Comparison of ENCODE assay signal across 8 mouse cellular contexts in the genomic region with DNA sequence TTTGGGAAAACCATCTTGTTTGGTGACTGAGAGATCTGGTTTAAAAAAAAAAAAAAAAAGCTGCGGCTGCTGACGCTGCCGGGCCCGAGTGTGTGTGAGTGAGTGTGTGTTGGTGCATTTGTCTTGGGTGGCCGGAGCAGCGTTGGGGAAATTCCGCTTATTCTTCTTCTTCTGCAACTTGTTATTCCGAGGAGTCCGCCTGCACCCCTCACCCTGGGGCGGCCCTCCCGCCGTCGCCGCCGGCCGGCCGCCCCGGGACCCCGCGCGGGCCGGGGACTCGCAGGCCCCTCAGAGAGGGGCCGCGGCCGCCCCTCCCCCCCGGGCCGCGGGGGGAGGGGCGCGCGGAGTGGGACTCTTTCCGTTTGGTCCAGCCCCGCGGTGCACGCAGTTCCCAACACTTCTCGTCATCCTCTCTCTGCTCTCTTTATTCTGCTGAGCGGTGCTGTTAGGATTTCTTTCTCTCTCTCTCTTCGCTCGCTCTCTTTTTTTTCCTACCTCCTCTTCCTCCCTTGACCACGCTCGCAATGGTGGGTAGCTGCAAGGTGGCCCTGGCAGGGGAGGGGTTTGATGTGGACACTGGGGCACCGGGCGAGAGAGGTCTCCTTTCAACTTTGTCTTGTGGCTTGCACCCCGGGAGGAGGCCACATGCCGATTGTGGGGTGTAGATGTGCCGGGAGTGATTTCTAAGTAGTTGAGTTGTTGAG.
A peak's percentile ranks its signal among the peaks of the same experiment; 100 is the strongest.
DNase-seq lines count a peak whose midpoint lies in the region; ATAC-seq and TF ChIP-seq lines count a peak whose summit lies in the region.

No protein-coding gene starts in this region.

- WGBS in hindbrain, embryonic 11.5 days: under 1% methylated on average over 37 of the region's 47 CpGs

- H3K9ac ChIP-seq in MEL (ENCODE audit: control insufficient read depth, low read depth, low read length, poor library complexity, severe bottlenecking): peak overlapping the region; percentile 71
- H3K9ac ChIP-seq in hindbrain, embryonic 11.5 days (ENCODE audit: low read depth, low read length): peak overlapping the region; percentile 95

- H3K27me3 ChIP-seq in MEL (ENCODE audit: control insufficient read depth in 1 of 2, insufficient read depth in 2 of 2, low read length in 2 of 2): no peaks in the 10 kb centered on the region
- H3K27me3 ChIP-seq in hindbrain, embryonic 11.5 days (ENCODE audit: control insufficient read depth, insufficient read depth, low read length): no peaks in the 10 kb centered on the region

- peak; percentile 62 for DNase-seq in MEL (ENCODE audit: low read depth, low spot score)
- peak; percentile 63 for DNase-seq in cerebellum, adult 11-12 months
- DNase-seq in forelimb bud, embryonic 11.5 days (ENCODE audit: low read depth, low spot score): peak; percentile 59
- DNase-seq in hindbrain, embryonic 11.5 days (ENCODE audit: low spot score): peak; percentile 83
- peak; percentile 24 to 41 for DNase-seq in left cerebral cortex, adult 8-10 months (ENCODE audit: low spot score in 2 of 2)
- DNase-seq in right cerebral cortex, postnatal 25 days: peak; percentile 52
- no peak for DNase-seq in c-Kit-positive CD71-positive TER-119-positive erythroid progenitor cells, embryonic 14.5 days (ENCODE audit: low spot score)

- peak; percentile 46; the same call in 1 of the 2 replicates for ATAC-seq in hindbrain, embryonic 11.5 days (ENCODE audit: low FRiP score)
- peak; percentile 22 for ATAC-seq in megakaryocyte, adult 5-6 weeks (ENCODE audit: poor library complexity, severe bottlenecking)

- H3K9me3 ChIP-seq in MEL (replicated peaks; ENCODE audit: insufficient read depth, low read length): no peaks in the 10 kb centered on the region
- H3K9me3 ChIP-seq in hindbrain, embryonic 11.5 days (ENCODE audit: control insufficient read depth, low read length): no peaks in the 10 kb centered on the region

- H3K79me2 ChIP-seq in MEL (ENCODE audit: control insufficient read depth, insufficient read depth, low read length, poor library complexity): peaks cover 1% of the 10 kb centered on the region; the same call in 1 of the 2 replicates

- TF ChIP-seq EP300 in MEL (IDR thresholded peaks at IDR 0.05; ENCODE audit: low read depth in 1 of 2, low read length in 2 of 2): no peak

- peak overlapping the region; percentile 87 to 93 for H3K4me3 ChIP-seq in MEL (ENCODE audit: control insufficient read depth in 1 of 2, insufficient read depth in 1 of 2, low read depth in 2 of 2, low read length in 2 of 2)
- H3K4me3 ChIP-seq in hindbrain, embryonic 11.5 days (ENCODE audit: low read depth, low read length): peak overlapping the region; percentile 85

- peak overlapping the region; percentile 41 for H3K27ac ChIP-seq in MEL (ENCODE audit: control insufficient read depth, low read depth, low read length)
- peak overlapping the region; percentile 97 for H3K27ac ChIP-seq in hindbrain, embryonic 11.5 days (ENCODE audit: low read depth, low read length)

- no peak for TF ChIP-seq CTCF in MEL (IDR thresholded peaks at IDR 0.05 in 2 of 3, conservative IDR thresholded peaks at IDR 0.05 in 1 of 3; ENCODE audit: control insufficient read depth in 1 of 3, insufficient read depth in 1 of 3, low read depth in 2 of 3, low read length in 3 of 3, poor library complexity in 1 of 3, severe bottlenecking in 1 of 3)

- peaks cover 0 to 12% of the 10 kb centered on the region in 2 experiments; a peak in 2 of 4 replicates for H3K36me3 ChIP-seq in MEL (ENCODE audit: control insufficient read depth in 1 of 2, insufficient read depth in 2 of 2, low read length in 2 of 2)
- no peaks in the 10 kb centered on the region for H3K36me3 ChIP-seq in hindbrain, embryonic 11.5 days (ENCODE audit: control insufficient read depth, insufficient read depth, low read length)

- TF ChIP-seq RAD21 in MEL (IDR thresholded peaks at IDR 0.05; ENCODE audit: low read depth, low read length): no peak

- TF ChIP-seq POLR2A in MEL (IDR thresholded peaks at IDR 0.05; ENCODE audit: control insufficient read depth in 1 of 2, insufficient read depth in 1 of 2, low read depth in 1 of 2, low read length in 2 of 2, poor library complexity in 1 of 2): no peak

- peaks cover 0 to 8% of the 10 kb centered on the region in 2 experiments; a peak in 2 of 4 replicates for H3K4me1 ChIP-seq in MEL (ENCODE audit: control insufficient read depth in 1 of 2, insufficient read depth in 2 of 2, low read length in 2 of 2)
- peaks cover 2% of the 10 kb centered on the region; the same call in 1 of the 2 replicates for H3K4me1 ChIP-seq in hindbrain, embryonic 11.5 days (replicated peaks; ENCODE audit: control insufficient read depth, insufficient read depth, low read length)

- H3K4me2 ChIP-seq in hindbrain, embryonic 11.5 days (replicated peaks; ENCODE audit: low read depth, low read length): peak overlapping the region; percentile 65

TF ChIP-seq in MEL, 35 proteins besides CTCF, POLR2A, EP300 and RAD21:
- no peak for TF ChIP-seq TCF12 (IDR thresholded peaks at IDR 0.05; ENCODE audit: low read depth, low read length)
- peak; percentile 50 for TF ChIP-seq CHD2 (IDR thresholded peaks at IDR 0.05; ENCODE audit: low read length)
- TF ChIP-seq ZC3H11A (IDR thresholded peaks at IDR 0.05; ENCODE audit: low read depth, low read length): no peak
- TF ChIP-seq SIN3A (IDR thresholded peaks at IDR 0.05; ENCODE audit: low read length): peak; percentile 54; the same call in 1 of the 2 replicates
- TF ChIP-seq RCOR1 (IDR thresholded peaks at IDR 0.05; ENCODE audit: low read depth, low read length): 0 out of 2 replicates have a peak, but pooled peaks have one; percentile 19
- peak; percentile 51; the same call in 1 of the 2 replicates for TF ChIP-seq MXI1 (IDR thresholded peaks at IDR 0.05; ENCODE audit: low read depth, low read length)
- peak; percentile 64 for TF ChIP-seq ZNF384 (IDR thresholded peaks at IDR 0.05; ENCODE audit: low read depth, low read length)
- TF ChIP-seq ELF1 (IDR thresholded peaks at IDR 0.05; ENCODE audit: low read depth, low read length): no peak
